In genomic region chr14:48197287-48197686, GRCm38 (mm10) we compare ENCODE assay signal across 10 mouse cellular contexts.
DNase-seq lines count a peak whose midpoint lies in the region; ATAC-seq and TF ChIP-seq lines count a peak whose summit lies in the region.
"Had no signal": no experiment of that assay in that cellular context is flagged by ENCODE, and none has a peak within 500 bp of the region (broad histone marks: within the 10 kb centered on the region; RNA-seq: fewer than 3 reads in every experiment).

No protein-coding gene starts in this region.

- TF ChIP-seq POLR2A in bone marrow macrophage, adult 2 months (IDR thresholded peaks at IDR 0.05; ENCODE audit: borderline replicate concordance, low read depth, low read length), result no peak

- no peak overlapping the region for H3K4me3 ChIP-seq in heart, embryonic 14.5 days (ENCODE audit: control insufficient read depth in 1 of 2, insufficient read depth in 1 of 2, low read depth in 1 of 2, low read length in 2 of 2)
- no peak overlapping the region for H3K4me3 ChIP-seq in lung, embryonic 16.5 days (ENCODE audit: low read length)
- no peak overlapping the region for H3K4me3 ChIP-seq in bone marrow macrophage, adult 2 months (ENCODE audit: insufficient read depth, low read length)

- H3K27ac ChIP-seq in heart, embryonic 14.5 days (replicated peaks in 1 of 2; ENCODE audit: control insufficient read depth in 1 of 2, insufficient read depth in 1 of 2, low read depth in 2 of 2, low read length in 2 of 2), result 0 out of 4 replicates have a peak overlapping the region, but pooled peaks have one; percentile 4 to 14
- peak overlapping the region; percentile 47 for H3K27ac ChIP-seq in lung, embryonic 16.5 days (ENCODE audit: low read length)
- H3K27ac ChIP-seq in bone marrow macrophage, adult 2 months (ENCODE audit: insufficient read depth, low read depth, low read length), result 0 out of 2 replicates have a peak overlapping the region, but pooled peaks have one; percentile 17

- 65% methylated on average over 7 of the region's 7 CpGs for WGBS in heart, embryonic 14.5 days
- 59% methylated on average over 7 of the region's 7 CpGs for WGBS in lung, embryonic 16.5 days

- peaks cover 8 to 18% of the 10 kb centered on the region in 2 experiments for H3K4me1 ChIP-seq in heart, embryonic 14.5 days (ENCODE audit: control insufficient read depth in 2 of 2, insufficient read depth in 2 of 2, low read length in 2 of 2)
- H3K4me1 ChIP-seq in lung, embryonic 16.5 days (replicated peaks; ENCODE audit: control insufficient read depth, insufficient read depth, low read length), result peaks cover 44% of the 10 kb centered on the region
- H3K4me1 ChIP-seq in bone marrow macrophage, adult 2 months (ENCODE audit: control insufficient read depth, insufficient read depth, low read length), result peaks cover 28% of the 10 kb centered on the region

- H3K36me3 ChIP-seq in heart, embryonic 14.5 days (ENCODE audit: control insufficient read depth, insufficient read depth, low read length), result no peaks in the 10 kb centered on the region
- H3K36me3 ChIP-seq in lung, embryonic 16.5 days (ENCODE audit: control insufficient read depth, insufficient read depth, low read length), result no peaks in the 10 kb centered on the region

- no peaks in the 10 kb centered on the region for H3K9me3 ChIP-seq in heart, embryonic 14.5 days (ENCODE audit: control insufficient read depth, low read length)
- H3K9me3 ChIP-seq in lung, embryonic 16.5 days (ENCODE audit: control insufficient read depth, low read length), result no peaks in the 10 kb centered on the region

- no peak for TF ChIP-seq CTCF in bone marrow macrophage, adult 2 months (IDR thresholded peaks at IDR 0.05; ENCODE audit: low read depth, low read length)

- H3K9ac ChIP-seq in heart, embryonic 14.5 days (ENCODE audit: low read length), result no peak overlapping the region
- no peak overlapping the region for H3K9ac ChIP-seq in lung, embryonic 16.5 days (ENCODE audit: low read length)

- no peak for DNase-seq in heart, postnatal 4 days
- no peak for DNase-seq in lung, postnatal 25 days (ENCODE audit: low spot score)
- no peak for DNase-seq in layer of hippocampus, adult 9-11 months
- DNase-seq: cerebellum, adult 11 months; right cerebral cortex, postnatal 25 days had no signal

- ATAC-seq in heart, embryonic 14.5 days (ENCODE audit: insufficient number of reproducible peaks, insufficient read depth, low FRiP score, low read depth), result no peak; the same call in 1 of the 2 replicates
- peak; percentile 11 for ATAC-seq in lung, embryonic 16.5 days (ENCODE audit: low read depth)
- peak; percentile 85 for ATAC-seq in granulocyte monocyte progenitor cell, adult 5-6 weeks (replicated peaks; ENCODE audit: poor library complexity, severe bottlenecking)
- ATAC-seq: activated CD4-positive, CD25-positive, alpha-beta regulatory T cell, adult 4 months had no signal

- no peak overlapping the region for H3K4me2 ChIP-seq in heart, embryonic 14.5 days (ENCODE audit: low read length)
- no peak overlapping the region for H3K4me2 ChIP-seq in lung, embryonic 16.5 days (ENCODE audit: low read depth, low read length)

- no peaks in the 10 kb centered on the region; the same call in 1 of the 2 replicates for H3K27me3 ChIP-seq in heart, embryonic 14.5 days (ENCODE audit: control insufficient read depth, insufficient read depth, low read length)
- no peaks in the 10 kb centered on the region for H3K27me3 ChIP-seq in lung, embryonic 16.5 days (ENCODE audit: control insufficient read depth, insufficient read depth, low read depth, low read length)
